Mouse (Mus musculus) E14TG2a.4 (cell line): ENCODE data around the gene Dync2h1.

Source experiments
- CTCF ChIP-seq: conservative IDR thresholded peaks from 2 replicates; pipeline ENCODE4 v1.5.1; 2014; ENCODE audit warnings: low read length
- NANOG ChIP-seq: IDR thresholded peaks from 2 replicates; pipeline ENCODE4 v1.6.1; 2014; ENCODE audit warnings: borderline replicate concordance, low read length, mixed read lengths
- POU5F1 ChIP-seq: IDR thresholded peaks from 2 replicates; pipeline ENCODE4 v1.6.1; 2014; ENCODE audit warnings: low read length, borderline replicate concordance

DNA sequence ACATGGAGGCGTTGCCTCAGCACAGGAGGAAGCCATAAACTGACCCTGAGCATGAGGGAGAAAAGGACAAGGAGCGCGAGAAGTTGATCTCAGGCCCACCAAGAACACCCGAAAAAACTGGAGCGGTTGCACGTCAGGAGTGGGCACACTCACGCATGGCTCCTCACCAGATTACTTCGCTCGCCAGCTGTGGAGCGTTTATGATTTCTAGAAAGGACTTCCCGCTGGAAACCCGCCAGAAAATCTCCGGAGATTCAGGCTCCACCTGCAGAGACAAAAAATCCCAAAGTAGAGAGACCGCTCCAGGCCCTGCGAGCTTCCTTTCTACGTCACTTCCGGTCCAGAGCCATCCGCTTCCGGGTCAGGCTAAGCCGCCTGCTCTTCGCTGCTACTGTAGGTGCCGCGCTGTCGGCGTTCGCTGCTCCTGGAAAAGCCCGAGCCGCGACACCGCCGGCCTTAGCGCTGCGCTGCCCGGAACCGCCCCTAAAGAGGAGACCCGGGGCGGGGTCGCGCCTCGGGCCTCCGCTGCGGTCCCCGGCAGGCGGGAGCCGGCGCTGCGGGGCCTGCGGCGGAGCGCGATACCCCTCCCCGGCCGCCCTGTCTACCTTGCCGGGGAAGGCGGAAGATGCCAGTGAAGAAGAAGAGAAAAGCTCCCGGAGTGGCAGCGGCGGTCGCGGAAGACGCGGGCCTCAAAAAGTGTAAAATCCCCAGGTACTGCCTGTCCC, at the start of gene Dync2h1, which contains the start of gene Dcun1d5:
- TF ChIP-seq CTCF (no peak), POU5F1 (no peak), NANOG (no peak)
